Mouse (Mus musculus): ENCODE results near the gene Mpeg1.

- TF ChIP-seq USF2 (conservative IDR thresholded peaks at IDR 0.05; ENCODE audit: low read depth, low read length) (no peak), E2F4 (IDR thresholded peaks at IDR 0.05; ENCODE audit: insufficient replicate concordance, low read depth, low read length) (no peak), MEF2A (IDR thresholded peaks at IDR 0.05; ENCODE audit: borderline replicate concordance, low read depth, low read length) (no peak), UBTF (IDR thresholded peaks at IDR 0.05; ENCODE audit: low read depth, low read length) (no peak), ZC3H11A (IDR thresholded peaks at IDR 0.05; ENCODE audit: low read depth, low read length) (no peak), ELF1 (IDR thresholded peaks at IDR 0.05; ENCODE audit: low read depth, low read length) (no peak), MAFK (IDR thresholded peaks at IDR 0.05; ENCODE audit: insufficient replicate concordance, low read length) (no peak), POLR2A (IDR thresholded peaks at IDR 0.05; ENCODE audit: low read depth, low read length) (no peak), MAX (IDR thresholded peaks at IDR 0.05; ENCODE audit: low read length) (no peak), CTCF (conservative IDR thresholded peaks at IDR 0.05 in 1 of 2, IDR thresholded peaks at IDR 0.05 in 1 of 2; ENCODE audit: low read depth in 2 of 2, low read length in 2 of 2) (no peak)
Measured at GRCm38 (mm10) chr19:12491636-12492035, 31.1 kb downstream of the Mpeg1 start.
